17 mouse cellular contexts compared by ENCODE assay signal in genomic region chr5:67544028-67544589, GRCm38 (mm10).
"Had no signal": no experiment of that assay in that cellular context is flagged by ENCODE, and none has a peak within 500 bp of the region (broad histone marks: within the 10 kb centered on the region; RNA-seq: fewer than 3 reads in every experiment).

No protein-coding gene starts in this region.

- H3K4me2 ChIP-seq: limb, embryonic 13.5 days; liver, embryonic 15.5 days; neural tube, embryonic 13.5 days had no signal

- DNase-seq: kidney, adult 11 months; layer of hippocampus, postnatal 36 days; lung, adult 2 months; lung, postnatal 36 days; midbrain, embryonic 14.5 days; retina, postnatal 1 day; right cerebral cortex, postnatal 4 days; spleen, adult 18-20 months; thymus, adult 18-20 months; thymus, postnatal 14 days had no signal

- H3K9me3 ChIP-seq: liver, embryonic 15.5 days had no signal

- H3K4me3 ChIP-seq: limb, embryonic 13.5 days; liver, embryonic 15.5 days; midbrain, embryonic 10.5 days; myocyte; neural tube, embryonic 13.5 days had no signal

- H3K36me3 ChIP-seq: limb, embryonic 13.5 days; liver, embryonic 15.5 days; midbrain, embryonic 10.5 days; neural tube, embryonic 13.5 days had no signal

- ATAC-seq: lung, postnatal 0 days had no signal

- H3K4me1 ChIP-seq: liver, embryonic 15.5 days; midbrain, embryonic 10.5 days; neural tube, embryonic 13.5 days had no signal

- H3K27ac ChIP-seq: kidney, postnatal 0 days; limb, embryonic 13.5 days; liver, embryonic 15.5 days; midbrain, embryonic 10.5 days; neural tube, embryonic 13.5 days had no signal

- H3K9ac ChIP-seq: limb, embryonic 13.5 days; liver, embryonic 15.5 days; neural tube, embryonic 13.5 days had no signal

- H3K27me3 ChIP-seq: liver, embryonic 15.5 days; neural tube, embryonic 13.5 days had no signal
